Mouse (Mus musculus): ENCODE results near the gene Dohh.
A peak's percentile ranks its signal among the peaks of the same experiment; 100 is the strongest.

Gene Dohh

DNA sequence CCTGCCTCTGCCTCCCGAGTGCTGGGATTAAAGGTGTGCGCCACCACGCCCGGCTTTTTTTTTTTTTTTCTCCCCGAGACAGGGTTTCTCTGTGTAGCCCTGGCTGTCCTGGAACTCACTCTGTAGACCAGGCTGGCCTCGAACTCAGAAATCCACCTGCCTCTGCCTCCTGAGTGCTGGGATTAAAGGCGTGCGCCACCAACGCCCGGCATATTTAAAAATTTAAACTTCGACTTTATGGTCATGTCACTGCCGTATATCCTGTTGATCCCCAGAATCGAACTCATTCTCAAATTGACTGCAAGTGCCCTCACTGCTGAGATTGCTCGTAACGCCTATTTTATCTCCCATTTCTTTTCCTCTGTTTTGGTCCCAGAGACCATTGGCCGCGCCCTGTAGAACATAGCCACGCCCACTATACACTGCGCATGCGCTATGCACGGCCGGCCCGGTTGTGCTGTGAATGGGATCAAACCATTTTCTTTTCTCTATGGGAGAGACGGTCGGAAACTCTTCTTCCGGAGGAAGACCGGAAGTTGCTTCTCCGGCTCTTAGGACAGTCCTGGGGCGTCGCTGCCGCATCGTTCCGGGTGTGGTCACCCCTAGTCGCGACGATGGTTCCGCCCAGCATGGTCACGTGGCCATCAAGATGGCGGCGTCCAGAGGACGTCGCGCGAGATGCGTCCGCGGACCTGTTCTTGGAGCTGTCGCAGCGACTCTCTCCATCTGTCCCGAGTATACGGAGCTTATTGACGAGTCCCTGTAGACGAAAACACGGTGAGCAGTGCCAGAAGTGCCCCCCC lies at the start of gene Dohh, which contains the start of gene Gm48551:
TSS of gene Dohh (plus strand) at position 627 of the 803 bp plus-strand sequence.
TSS of gene Gm48551 (plus strand) at position 665 of the 803 bp plus-strand sequence.
- peak; percentile 99 for DNase-seq (ENCODE audit: low read depth, low spot score)

DNA sequence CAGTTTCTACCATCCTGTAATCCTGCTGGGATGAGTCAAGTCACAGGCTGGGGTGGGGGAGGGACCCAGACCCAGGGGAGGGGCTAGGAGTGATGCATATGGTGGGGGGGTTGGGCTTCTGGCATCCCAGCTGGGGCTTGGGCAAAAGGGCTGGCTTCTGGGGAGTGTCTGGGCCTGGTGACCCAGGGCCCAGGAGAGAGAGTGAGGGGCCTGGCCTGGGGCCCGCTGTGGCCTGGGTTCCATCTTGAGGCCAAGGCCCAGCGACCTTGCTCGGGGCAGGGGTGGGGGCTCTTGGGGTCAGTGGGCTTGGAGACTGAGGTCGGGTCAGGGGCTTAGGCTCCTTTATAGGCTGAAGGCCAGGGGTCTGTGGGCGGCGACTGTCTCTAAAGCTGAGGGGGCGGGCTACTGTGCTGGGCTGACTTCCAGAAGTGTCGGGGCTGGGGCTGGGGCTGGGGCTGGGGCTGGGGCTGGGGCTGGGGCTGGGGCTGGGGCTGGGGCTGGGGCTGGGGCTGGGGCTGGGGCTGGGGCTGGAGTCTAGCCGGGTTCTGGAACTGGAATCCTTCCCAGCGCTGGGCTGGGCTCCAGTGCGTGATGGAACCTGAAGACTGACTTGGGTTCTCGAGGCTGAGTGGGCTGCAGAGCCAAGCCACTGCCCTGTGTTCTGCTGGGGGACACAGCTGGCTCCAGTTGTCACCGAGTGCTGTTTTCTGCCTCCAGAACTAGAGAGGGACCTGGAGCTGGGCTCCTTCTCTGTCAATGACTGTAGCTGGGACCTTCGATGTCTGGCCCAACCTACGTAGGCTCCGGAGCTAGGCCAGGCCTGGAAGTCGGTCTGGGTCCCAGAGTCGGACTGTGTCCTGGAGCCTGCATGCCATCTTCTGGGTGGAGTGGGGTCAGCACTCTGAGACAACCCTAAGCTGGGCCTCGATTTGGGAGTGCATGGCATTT lies 48.6 kb upstream of the Dohh start:
- DNase-seq (ENCODE audit: low read depth, low spot score): no peak

DNA sequence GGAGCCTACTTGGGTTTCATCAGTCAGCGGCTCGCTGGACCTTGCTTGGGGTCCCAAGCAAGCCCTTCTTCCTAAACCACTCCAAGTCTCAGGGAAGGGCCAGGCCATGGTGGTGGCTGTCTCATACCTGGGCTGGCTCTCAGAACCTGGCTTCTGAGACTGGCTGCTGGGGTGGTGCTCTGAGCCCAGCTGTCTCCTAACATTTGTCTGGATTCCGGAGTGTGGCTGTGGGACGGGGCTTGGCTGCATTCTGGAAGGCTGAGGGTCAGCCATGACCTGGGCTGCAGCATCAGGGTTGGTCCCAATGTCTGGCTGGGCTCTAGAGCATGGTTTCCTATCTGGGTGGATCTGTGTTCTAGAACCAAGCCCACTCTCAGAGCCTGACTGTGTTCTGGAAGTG lies 47.7 kb upstream of the Dohh start:
- no peak for DNase-seq (ENCODE audit: low read depth, low spot score)

GRCm38 (mm10) chr10:81340551-81341332 lies 43.5 kb upstream of the Dohh start:
- DNase-seq (ENCODE audit: low read depth, low spot score): no peak

GRCm38 (mm10) chr10:81341333-81341949 lies 42.8 kb upstream of the Dohh start:
- DNase-seq (ENCODE audit: low read depth, low spot score): no peak

GRCm38 (mm10) chr10:81342686-81343505 lies 41.3 kb upstream of the Dohh start, which contains the start of gene Gipc3:
TSS of gene Gipc3 (minus strand) at chr10:81343266.
- DNase-seq (ENCODE audit: low read depth, low spot score): no peak

- no peak for DNase-seq (ENCODE audit: low read depth, low spot score)
Observed at GRCm38 (mm10) chr10:81344421-81345161, 39.6 kb upstream of the Dohh start.

GRCm38 (mm10) chr10:81345162-81345534 lies 39.1 kb upstream of the Dohh start:
- no peak for DNase-seq (ENCODE audit: low read depth, low spot score)

GRCm38 (mm10) chr10:81346453-81347067 lies 37.7 kb upstream of the Dohh start:
- DNase-seq (ENCODE audit: low read depth, low spot score): no peak

- DNase-seq (ENCODE audit: low read depth, low spot score): no peak
Observed at GRCm38 (mm10) chr10:81349146-81349545, 35.1 kb upstream of the Dohh start.

- no peak for DNase-seq (ENCODE audit: low read depth, low spot score)
Observed at GRCm38 (mm10) chr10:81349961-81350350, 34.3 kb upstream of the Dohh start.

GRCm38 (mm10) chr10:81350351-81351063 lies 33.7 kb upstream of the Dohh start, which contains the start of gene Hmg20b:
TSS of gene Hmg20b (minus strand) at chr10:81350480.
- DNase-seq (ENCODE audit: low read depth, low spot score): peak; percentile 97

GRCm38 (mm10) chr10:81351678-81352291 lies 32.4 kb upstream of the Dohh start:
- DNase-seq (ENCODE audit: low read depth, low spot score): no peak

- no peak for DNase-seq (ENCODE audit: low read depth, low spot score)
Observed at GRCm38 (mm10) chr10:81354738-81355477, 29.3 kb upstream of the Dohh start.

GRCm38 (mm10) chr10:81355533-81355932 lies 28.7 kb upstream of the Dohh start:
- DNase-seq (ENCODE audit: low read depth, low spot score): no peak

DNA sequence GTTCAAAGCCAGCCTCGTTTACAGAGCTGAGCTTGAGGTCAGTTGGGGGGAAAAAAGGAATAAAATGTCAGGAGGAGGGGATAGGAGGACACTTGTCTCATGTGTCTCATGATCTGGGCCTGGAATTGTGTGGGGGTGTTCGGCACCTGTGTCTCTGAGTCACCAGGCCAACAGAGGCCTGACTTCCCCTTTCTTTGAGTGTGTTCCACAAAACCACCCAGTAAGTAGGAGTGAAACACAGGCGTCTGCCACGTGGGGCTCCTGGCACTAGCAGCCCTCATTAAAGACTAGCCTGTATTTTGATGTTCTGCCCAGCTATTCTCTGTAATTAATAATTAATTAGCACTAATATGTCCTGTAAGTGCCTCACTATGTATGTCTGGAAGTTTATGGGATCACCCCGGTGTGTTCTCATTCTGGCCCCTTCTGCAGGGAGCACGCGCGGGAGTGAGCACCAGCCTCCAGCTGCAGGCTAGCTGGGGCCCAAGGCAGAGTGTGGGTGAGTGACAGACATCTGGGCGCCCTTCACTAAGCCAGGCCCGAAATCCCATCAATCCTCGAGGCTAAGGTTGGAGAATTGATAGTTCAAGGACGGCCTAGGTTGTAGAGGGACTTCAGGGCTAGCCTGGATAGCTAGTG lies 27.8 kb upstream of the Dohh start:
- DNase-seq (ENCODE audit: low read depth, low spot score): no peak
